Mouse (Mus musculus): Measurements from ENCODE around the gene Prrt1.

Prrt1 gene

GRCm38 (mm10) chr17:34675205-34676092 is 46.1 kb downstream of the Prrt1 start:
- DNase-seq: no peak

- DNase-seq: no peak
Observed at GRCm38 (mm10) chr17:34676093-34676460, 46.7 kb downstream of the Prrt1 start.

GRCm38 (mm10) chr17:34676671-34677070 is 47.3 kb downstream of the Prrt1 start:
- DNase-seq: no peak

- DNase-seq: no peak
Observed at GRCm38 (mm10) chr17:34680191-34680590, 50.9 kb downstream of the Prrt1 start.

- no peak for DNase-seq
Observed at GRCm38 (mm10) chr17:34680621-34681020, 51.3 kb downstream of the Prrt1 start.

- DNase-seq: no peak
Observed at GRCm38 (mm10) chr17:34681132-34681571, 51.8 kb downstream of the Prrt1 start.

GRCm38 (mm10) chr17:34681881-34682536 is 52.7 kb downstream of the Prrt1 start:
- DNase-seq: no peak

All from right cerebral cortex, postnatal 14 days (tissue).